Mouse (Mus musculus) liver, embryonic 16.5 days (tissue): Measurements from ENCODE around the gene Gpr108. TPM values are rescaled to one million over a fixed set of nuclear protein-coding genes. Genes with fewer than 3 reads are reported as not detected.
"Not testable (repeated sequence)": the region's sequence is repeated elsewhere in the genome, so short reads cannot be mapped to it uniquely, and the experiment has no call there.

Experiments
- ATAC-seq: fragments of 200-750 bp; cut with Nextera tagmentation; 2 replicates; pipeline ENCODE4 v1.8.0; 2017; ENCODE audit warnings: low read depth, mild to moderate bottlenecking, moderate number of reproducible peaks, moderate library complexity
- H3K27ac ChIP-seq: fragments of 300-500 bp; sonication (generic); 2 replicates; pipeline ENCODE4 v1.5.1; 2014; ENCODE audit warnings: mild to moderate bottlenecking, low read length
- H3K27me3 ChIP-seq: fragments of 300-500 bp; sonication (generic); 2 replicates; pipeline ENCODE4 v1.6.1; 2014; ENCODE audit warnings: low read depth, low read length, mixed read lengths; ENCODE audit not compliant: control insufficient read depth, insufficient read depth
- H3K36me3 ChIP-seq: fragments of 300-500 bp; sonication (generic); 2 replicates; pipeline ENCODE4 v1.6.1; 2014; ENCODE audit warnings: mild to moderate bottlenecking; ENCODE audit not compliant: control insufficient read depth, insufficient read depth
- H3K4me1 ChIP-seq: fragments of 300-500 bp; sonication (generic); 2 replicates; pipeline ENCODE4 v1.6.1; 2014; ENCODE audit warnings: low read depth, low read length, mixed read lengths; ENCODE audit not compliant: control insufficient read depth
- H3K4me2 ChIP-seq: fragments of 300-500 bp; sonication (generic); 2 replicates; pipeline ENCODE4 v1.6.1; 2014; ENCODE audit warnings: low read depth, low read length, mixed read lengths
- H3K4me3 ChIP-seq: fragments of 300-500 bp; sonication (generic); 2 replicates; pipeline ENCODE4 v1.5.1; 2014; ENCODE audit warnings: low read depth, mild to moderate bottlenecking, low read length
- H3K9ac ChIP-seq: fragments of 300-500 bp; sonication (generic); 2 replicates; pipeline ENCODE4 v1.6.1; 2014; ENCODE audit warnings: low read depth, low read length
- H3K9me3 ChIP-seq: fragments of 300-500 bp; sonication (generic); replicated peaks from 2 replicates; pipeline ENCODE4 v1.6.1; 2016; ENCODE audit warnings: low read length; ENCODE audit not compliant: control insufficient read depth
- WGBS: fragments of 180-500 bp; shearing (Covaris S2); extraction: QIAGEN DNeasy Blood & Tissue Kit; methylation state at CpG from one replicate; pipeline ENCODE4 v1.1.7; 2014; ENCODE audit not compliant: insufficient replicate concordance; 5-methylcytosine and 5-hydroxymethylcytosine counted together
- polyA plus RNA-seq: library from polyadenylated mRNA; unstranded; fragments of >200 nt; fragmentation: Nextera tagmentation; extraction: Ambion mirVana; gene quantifications from 2 replicates; pipeline ENCODE4 v1.2.1, GENCODE M21; 2015

The Gpr108 gene
- polyA plus RNA-seq, 1 experiment from 2014 or later = 12.6 TPM

DNA sequence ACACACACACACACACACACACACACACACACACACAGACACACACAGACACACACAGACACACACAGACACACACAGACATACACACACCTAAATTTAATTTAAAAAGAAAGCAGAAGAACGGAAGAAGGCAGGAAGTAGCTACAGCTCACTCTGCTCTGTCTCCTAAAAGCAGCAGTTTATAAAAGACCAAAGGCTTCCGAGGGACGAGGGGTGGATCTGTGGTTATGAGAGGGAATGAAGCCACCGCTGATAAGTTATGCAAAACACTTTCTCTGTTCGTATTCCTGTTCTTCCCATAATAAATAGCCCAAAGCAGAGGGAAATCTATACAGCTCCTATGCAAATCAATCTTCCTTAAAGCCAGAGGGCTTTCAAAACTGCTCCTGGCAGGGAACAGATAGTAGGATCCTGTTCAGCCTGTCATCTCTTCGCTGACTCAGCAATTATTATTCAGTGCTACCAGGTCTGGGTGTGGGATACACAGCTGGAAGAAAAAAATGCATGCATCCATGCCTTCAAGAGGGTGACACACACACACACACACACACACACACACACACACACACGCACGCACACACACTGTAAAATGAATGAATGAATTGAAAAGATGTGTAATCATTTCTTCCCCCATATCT, 38.6 kb upstream of the Gpr108 start:
- no peak for ATAC-seq
- Histone ChIP-seq H3K36me3 (no peaks in the 10 kb centered on the region; the same call in 1 of the 2 replicates), H3K4me3 (no peak overlapping the region), H3K27me3 (no peaks in the 10 kb centered on the region), H3K4me1 (peaks cover 8% of the 10 kb centered on the region), H3K9me3 (no peaks in the 10 kb centered on the region; the same call in 1 of the 2 replicates), H3K27ac (no peak overlapping the region), H3K4me2 (no peak overlapping the region), H3K9ac (no peak overlapping the region)
- 28% methylated on average over 8 of the region's 8 CpGs for WGBS

GRCm38 (mm10) chr17:57285077-57285476, 36.8 kb upstream of the Gpr108 start:
- no peaks in the 10 kb centered on the region; the same call in 1 of the 2 replicates for H3K9me3 ChIP-seq
- no peaks in the 10 kb centered on the region for H3K27me3 ChIP-seq
- H3K4me2 ChIP-seq = no peak overlapping the region
- WGBS = 33% methylated on average over 2 of the region's 2 CpGs
- no peak overlapping the region; the same call in 1 of the 2 replicates for H3K27ac ChIP-seq
- no peak overlapping the region for H3K4me3 ChIP-seq
- H3K4me1 ChIP-seq = peaks cover 6% of the 10 kb centered on the region
- ATAC-seq = no peak
- H3K36me3 ChIP-seq = no peaks in the 10 kb centered on the region; the same call in 1 of the 2 replicates
- no peak overlapping the region for H3K9ac ChIP-seq

DNA sequence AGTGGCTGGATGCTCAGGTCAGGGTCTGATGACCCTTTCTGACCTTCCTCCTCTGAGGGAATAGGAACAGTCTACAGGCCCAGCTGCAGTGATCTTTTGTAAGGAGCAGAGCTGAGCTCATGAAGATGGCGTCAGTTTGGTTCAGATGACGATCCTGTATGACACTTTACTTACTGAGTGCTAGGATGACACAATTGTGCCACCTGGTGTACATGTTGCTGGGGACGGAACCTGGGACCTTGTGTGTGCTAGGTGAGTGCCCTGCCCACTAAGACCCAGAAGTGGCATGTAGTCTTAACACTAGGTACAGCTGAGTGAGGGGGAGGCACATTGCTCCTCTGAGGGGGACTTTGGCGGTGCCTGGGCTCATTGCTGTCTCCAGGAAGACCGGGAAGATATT, 35.7 kb upstream of the Gpr108 start:
- no peak for ATAC-seq
- no peaks in the 10 kb centered on the region for H3K9me3 ChIP-seq
- no peaks in the 10 kb centered on the region for H3K27me3 ChIP-seq
- H3K27ac ChIP-seq = no peak overlapping the region
- H3K36me3 ChIP-seq = no peaks in the 10 kb centered on the region
- no peak overlapping the region for H3K9ac ChIP-seq
- H3K4me2 ChIP-seq = no peak overlapping the region
- H3K4me3 ChIP-seq = no peak overlapping the region
- H3K4me1 ChIP-seq = peaks cover 3% of the 10 kb centered on the region
- 60% methylated on average over 5 of the region's 5 CpGs for WGBS

GRCm38 (mm10) chr17:57280411-57280810, 32.2 kb upstream of the Gpr108 start:
- WGBS = 37% methylated on average over 3 of the region's 3 CpGs
- H3K9me3 ChIP-seq = no peaks in the 10 kb centered on the region
- peaks cover 15% of the 10 kb centered on the region for H3K4me1 ChIP-seq
- H3K4me3 ChIP-seq = peak overlapping the region; percentile 52
- H3K36me3 ChIP-seq = no peaks in the 10 kb centered on the region
- H3K9ac ChIP-seq = peak overlapping the region; percentile 33
- 0 out of 2 replicates have a peak, but pooled peaks have one; percentile 12 for ATAC-seq
- peaks cover 6% of the 10 kb centered on the region for H3K27me3 ChIP-seq
- H3K27ac ChIP-seq = peak overlapping the region; percentile 53; the same call in 1 of the 2 replicates
- peak overlapping the region; percentile 22; the same call in 1 of the 2 replicates for H3K4me2 ChIP-seq

- Histone ChIP-seq H3K36me3 (no peaks in the 10 kb centered on the region), H3K27me3 (peaks cover 13% of the 10 kb centered on the region), H3K4me3 (peak overlapping the region; percentile 52), H3K4me1 (peaks cover 16% of the 10 kb centered on the region), H3K9ac (peak overlapping the region; percentile 54), H3K4me2 (peak overlapping the region; percentile 37; the same call in 1 of the 2 replicates), H3K27ac (peak overlapping the region; percentile 58), H3K9me3 (no peaks in the 10 kb centered on the region)
- 16% methylated on average over 9 of the region's 9 CpGs for WGBS
- no peak for ATAC-seq
Observed at GRCm38 (mm10) chr17:57279591-57280224, 31.5 kb upstream of the Gpr108 start.

DNA sequence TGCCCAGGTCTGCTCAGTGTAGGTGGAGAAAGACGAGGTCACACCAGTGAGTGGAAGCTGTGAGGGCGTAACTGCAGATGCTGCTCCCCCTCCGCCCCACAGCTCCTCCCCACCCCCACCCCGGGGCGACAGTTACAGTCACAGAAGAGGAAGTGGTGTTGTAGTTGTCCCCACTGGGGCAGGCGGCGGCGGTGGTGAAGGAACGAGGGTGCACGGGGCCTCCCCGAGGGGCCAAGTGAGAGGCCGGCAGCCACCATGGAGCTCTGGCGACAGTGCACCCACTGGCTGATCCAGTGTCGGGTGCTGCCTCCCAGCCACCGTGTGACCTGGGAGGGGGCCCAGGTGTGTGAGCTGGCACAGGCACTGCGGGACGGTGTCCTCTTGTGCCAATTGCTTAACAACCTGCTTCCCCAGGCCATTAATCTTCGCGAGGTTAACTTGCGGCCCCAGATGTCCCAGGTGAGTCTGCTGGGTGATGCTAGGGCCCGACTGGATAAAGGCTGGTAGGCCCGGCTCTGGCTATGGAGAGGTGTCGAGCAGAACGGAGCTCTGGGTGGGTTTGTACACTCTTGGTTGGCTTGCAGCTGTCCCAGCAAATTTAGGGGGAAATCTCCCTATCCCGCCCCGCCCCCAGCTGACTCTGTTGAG, 30.8 kb upstream of the Gpr108 start, which contains the start of gene Vav1:
Vav1 (plus strand) TSS at position 158 of the 648 bp plus-strand sequence.
- 14% methylated on average over 26 of the region's 26 CpGs for WGBS
- H3K9me3 ChIP-seq = no peaks in the 10 kb centered on the region
- H3K9ac ChIP-seq = peak within 1 kb of the TSS; percentile 54
- H3K27me3 ChIP-seq = peaks cover 19% of the 10 kb centered on the region
- no peaks in the 10 kb centered on the region for H3K36me3 ChIP-seq
- peak within 1 kb of the TSS; percentile 37 for H3K4me2 ChIP-seq
- H3K4me1 ChIP-seq = peaks cover 16% of the 10 kb centered on the region
- ATAC-seq = peak; percentile 19
- peak within 1 kb of the TSS; percentile 52 for H3K4me3 ChIP-seq
- H3K27ac ChIP-seq = peak within 1 kb of the TSS; percentile 58

DNA sequence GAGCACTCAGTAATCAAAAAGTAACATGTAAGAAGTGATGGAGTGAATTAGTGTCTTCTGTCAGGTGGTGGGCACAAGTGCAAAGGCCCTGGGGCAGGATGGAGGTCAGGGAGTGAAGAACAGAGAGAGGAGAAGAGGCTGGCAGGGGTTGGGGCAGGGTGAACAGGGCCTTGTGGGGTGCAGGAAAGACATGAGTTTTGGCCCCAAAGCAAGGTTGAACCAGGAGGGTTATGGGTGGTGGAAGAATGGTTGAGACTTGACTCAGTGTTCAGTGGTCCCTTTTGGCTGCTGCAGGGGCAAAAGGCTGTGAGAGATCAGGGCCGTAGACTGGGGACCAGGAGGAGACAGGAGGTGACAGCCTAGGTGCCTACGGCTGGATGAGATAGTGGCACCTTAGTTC, 30.3 kb upstream of the Gpr108 start:
- peak overlapping the region; percentile 33; the same call in 1 of the 2 replicates for H3K27ac ChIP-seq
- peak overlapping the region; percentile 37 for H3K4me2 ChIP-seq
- no peak overlapping the region; the same call in 1 of the 2 replicates for H3K9ac ChIP-seq
- 11% methylated on average over 2 of the region's 2 CpGs for WGBS
- no peaks in the 10 kb centered on the region for H3K9me3 ChIP-seq
- no peaks in the 10 kb centered on the region for H3K36me3 ChIP-seq
- H3K27me3 ChIP-seq = peaks cover 19% of the 10 kb centered on the region
- peaks cover 16% of the 10 kb centered on the region for H3K4me1 ChIP-seq
- ATAC-seq = 0 out of 2 replicates have a peak, but pooled peaks have one; percentile 1
- peak overlapping the region; percentile 52; the same call in 1 of the 2 replicates for H3K4me3 ChIP-seq

DNA sequence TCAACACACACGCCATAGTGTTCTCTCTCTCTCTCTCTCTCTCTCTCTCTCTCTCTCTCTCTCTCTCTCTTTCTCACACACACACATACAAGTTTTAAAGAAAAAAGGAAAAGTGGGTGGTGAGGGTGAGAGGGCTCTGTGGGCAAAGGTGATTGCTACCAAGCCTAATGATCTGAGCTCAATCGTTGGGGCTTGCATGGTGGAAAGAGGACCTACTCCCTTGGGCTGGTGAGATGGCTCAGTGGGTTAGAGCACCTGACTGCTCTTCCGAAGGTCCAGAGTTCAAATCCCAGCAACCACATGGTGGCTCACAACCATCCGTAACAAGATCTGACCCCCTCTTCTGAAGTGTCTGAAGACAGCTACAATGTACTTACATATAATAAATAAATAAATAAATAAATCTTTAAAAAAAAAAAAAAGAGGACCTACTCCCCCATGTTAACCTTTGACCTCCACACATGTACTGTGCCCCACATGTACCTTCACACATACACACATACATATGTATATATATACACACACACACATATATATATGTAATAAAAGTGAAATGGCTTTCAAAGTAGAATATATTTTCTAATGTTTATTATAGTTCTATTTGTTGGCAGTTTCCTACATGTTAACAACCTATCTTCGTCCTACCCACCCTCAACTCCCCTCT, 29.5 kb upstream of the Gpr108 start:
- 65% methylated on average over 4 of the region's 5 CpGs for WGBS
- peaks cover 16% of the 10 kb centered on the region for H3K4me1 ChIP-seq
- H3K27ac ChIP-seq, H3K4me3 ChIP-seq, H3K9ac ChIP-seq, H3K9me3 ChIP-seq, H3K36me3 ChIP-seq, H3K4me2 ChIP-seq, ATAC-seq: not testable (repeated sequence)
- H3K27me3 ChIP-seq = peaks cover 22% of the 10 kb centered on the region
